Mouse (Mus musculus) large intestine, adult 2 months (tissue): ENCODE results near the gene Mov10. TPM values are rescaled to one million over a fixed set of nuclear protein-coding genes. Genes with fewer than 3 reads are reported as not detected.

Source experiments
- polyA plus RNA-seq: library from polyadenylated mRNA; depleted of rRNA; stranded (reverse); fragments of >200 nt; gene quantifications from 2 replicates; pipeline ENCODE4 v1.2.3, GENCODE M21; 2012; rRNA removed

The Mov10 gene
- polyA plus RNA-seq, 1 experiment: 20.0 TPM

Other genes starting within 250 kb of the Mov10 start
- 26.8 and 33.6 TPM in 2 replicates for gene Slc16a1, start 179.9 kb downstream of the Mov10 start, polyA plus RNA-seq
- 9.0 and 9.6 TPM in 2 replicates for gene Ppm1j, start 37.5 kb downstream of the Mov10 start, polyA plus RNA-seq
- 0.07 and 0.59 TPM in 2 replicates for gene Fam19a3, start 36.7 kb downstream of the Mov10 start, polyA plus RNA-seq
- gene Rhoc, start 30.2 kb downstream of the Mov10 start, polyA plus RNA-seq: 142 and 143 TPM in 2 replicates
- gene St7l, start 45.4 kb upstream of the Mov10 start, polyA plus RNA-seq: 5.6 and 7.3 TPM in 2 replicates
- 47.8 and 53.7 TPM in 2 replicates for gene Capza1, start 45.9 kb upstream of the Mov10 start, polyA plus RNA-seq
- gene Wnt2b, start 143.4 kb upstream of the Mov10 start, polyA plus RNA-seq: 4.0 and 7.4 TPM in 2 replicates
- gene Cttnbp2nl, start 234.6 kb upstream of the Mov10 start, polyA plus RNA-seq: 4.2 and 4.7 TPM in 2 replicates
- not detected in 2 replicates for gene 4930564D02Rik, start 248.3 kb upstream of the Mov10 start, polyA plus RNA-seq